Mouse (Mus musculus) neural tube, embryonic 13.5 days (tissue): ENCODE measurements around the gene Suox. TPM values are rescaled to one million over a fixed set of nuclear protein-coding genes. Genes with fewer than 3 reads are reported as not detected.
A peak's percentile ranks its signal among the peaks of the same experiment; 100 is the strongest.

Experiments used
- ATAC-seq: fragments of 200-750 bp; cut with Nextera tagmentation; 2 replicates; pipeline ENCODE4 v1.8.0; 2017; ENCODE audit warnings: low read depth, mild to moderate bottlenecking, moderate TSS enrichment, moderate library complexity
- H3K27ac ChIP-seq: fragments of 300-500 bp; sonication (generic); replicated peaks from 2 replicates; pipeline ENCODE4 v1.5.1; 2015; ENCODE audit warnings: moderate library complexity, mild to moderate bottlenecking, inconsistent platforms
- H3K27me3 ChIP-seq: fragments of 300-500 bp; sonication (generic); 2 replicates; pipeline ENCODE4 v1.6.1; 2015; ENCODE audit warnings: mild to moderate bottlenecking, inconsistent platforms
- H3K36me3 ChIP-seq: fragments of 300-500 bp; sonication (generic); 2 replicates; pipeline ENCODE4 v1.6.1; 2015; ENCODE audit warnings: mild to moderate bottlenecking, inconsistent platforms
- H3K4me1 ChIP-seq: fragments of 300-500 bp; sonication (generic); replicated peaks from 2 replicates; pipeline ENCODE4 v1.6.1; 2015; ENCODE audit warnings: inconsistent platforms
- H3K4me2 ChIP-seq: fragments of 300-500 bp; sonication (generic); 2 replicates; pipeline ENCODE4 v1.6.1; 2015; ENCODE audit warnings: inconsistent platforms, mild to moderate bottlenecking, moderate library complexity
- H3K4me3 ChIP-seq: fragments of 300-500 bp; sonication (generic); 2 replicates; pipeline ENCODE4 v1.5.1; 2015; ENCODE audit warnings: mild to moderate bottlenecking, inconsistent platforms
- H3K9ac ChIP-seq: fragments of 300-500 bp; sonication (generic); 2 replicates; pipeline ENCODE4 v1.6.1; 2015; ENCODE audit warnings: moderate library complexity, mild to moderate bottlenecking, inconsistent platforms
- H3K9me3 ChIP-seq: fragments of 300-500 bp; sonication (generic); 2 replicates; pipeline ENCODE4 v1.6.1; 2016; ENCODE audit warnings: inconsistent platforms
- WGBS: fragments of 180-500 bp; shearing (Covaris S2); methylation state at CpG from one replicate; pipeline ENCODE4 v1.1.7; 2015; 5-methylcytosine and 5-hydroxymethylcytosine counted together
- polyA plus RNA-seq: library from polyadenylated mRNA; unstranded; fragments of >200 nt; fragmentation: Nextera tagmentation; extraction: Ambion mirVana; gene quantifications from 2 replicates; pipeline ENCODE4 v1.2.1, GENCODE M21; 2015

Gene Suox
- polyA plus RNA-seq, 1 experiment from 2014 or later: 17.3 TPM

DNA sequence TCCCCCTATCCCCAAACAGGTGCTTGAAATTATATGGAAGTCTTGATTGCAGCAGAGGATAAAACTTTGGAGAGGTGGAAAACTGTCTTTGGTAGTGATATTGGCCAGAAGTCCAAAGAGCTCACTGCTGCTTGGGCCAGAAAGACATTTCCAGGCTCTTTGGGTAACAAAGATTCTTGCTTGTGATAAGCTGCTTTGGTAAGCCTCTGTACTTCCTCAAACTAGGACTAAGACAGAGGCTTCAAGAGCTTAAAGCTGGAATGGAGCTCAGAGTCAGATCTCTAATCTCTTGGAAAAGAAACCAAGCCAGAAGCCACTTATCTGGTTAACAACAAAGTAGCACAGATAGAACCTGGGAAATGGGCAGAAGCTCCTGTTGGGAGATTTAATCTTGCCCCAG, 11.4 kb downstream of the Suox start:
- Histone ChIP-seq H3K4me2 (no peak overlapping the region), H3K36me3 (no peaks in the 10 kb centered on the region), H3K4me3 (no peak overlapping the region), H3K9me3 (no peaks in the 10 kb centered on the region), H3K9ac (no peak overlapping the region), H3K4me1 (no peaks in the 10 kb centered on the region), H3K27me3 (no peaks in the 10 kb centered on the region), H3K27ac (no peak overlapping the region)
- no peak for ATAC-seq

DNA sequence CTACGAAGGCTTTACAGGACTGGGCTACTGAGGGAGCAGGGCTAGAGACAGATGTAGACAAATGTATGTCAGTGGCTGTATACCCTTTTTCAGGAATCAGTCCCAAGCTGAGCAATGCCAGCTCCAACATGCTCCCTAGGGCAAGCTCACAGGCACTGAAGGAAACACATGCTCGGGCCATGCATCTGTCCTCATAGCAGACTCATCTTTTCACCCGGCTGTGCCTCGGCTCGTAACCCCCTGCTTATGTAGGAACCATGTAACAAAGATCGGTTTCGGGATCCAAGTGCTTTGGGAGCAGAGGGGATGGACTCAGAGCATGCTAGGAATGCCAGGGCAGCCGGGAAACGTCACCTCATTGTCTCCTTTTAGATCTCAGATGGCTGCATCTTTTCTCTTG, 14.4 kb downstream of the Suox start:
- Histone ChIP-seq H3K4me2 (no peak overlapping the region), H3K9me3 (no peaks in the 10 kb centered on the region), H3K4me3 (no peak overlapping the region), H3K27ac (no peak overlapping the region), H3K9ac (no peak overlapping the region), H3K27me3 (no peaks in the 10 kb centered on the region), H3K4me1 (no peaks in the 10 kb centered on the region), H3K36me3 (no peaks in the 10 kb centered on the region)
- WGBS: 51% methylated on average over 9 of the region's 9 CpGs
- no peak for ATAC-seq

DNA sequence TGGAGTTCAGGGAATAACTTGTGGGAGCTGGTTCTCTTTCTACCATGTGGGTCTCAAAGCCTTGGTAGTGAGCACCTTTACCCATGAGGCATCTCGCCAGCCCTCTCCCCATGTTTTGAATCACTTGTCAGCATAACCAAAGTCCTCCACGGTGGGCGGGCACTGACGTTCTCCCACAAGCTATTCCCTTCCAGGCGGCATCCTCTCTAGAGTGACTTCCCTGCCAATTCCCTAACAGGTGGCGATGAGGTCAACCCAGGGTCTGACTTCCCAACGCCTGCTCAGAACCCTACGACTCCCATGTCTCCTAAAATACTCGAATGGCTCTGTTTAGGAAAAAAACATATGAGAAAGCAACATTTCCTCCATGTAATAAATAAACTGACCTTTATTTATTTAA, 16.0 kb downstream of the Suox start:
- 45% methylated on average over 9 of the region's 9 CpGs for WGBS
- Histone ChIP-seq H3K9me3 (no peaks in the 10 kb centered on the region), H3K36me3 (no peaks in the 10 kb centered on the region), H3K27ac (no peak overlapping the region), H3K4me1 (no peaks in the 10 kb centered on the region; the same call in 1 of the 2 replicates), H3K9ac (no peak overlapping the region), H3K4me2 (no peak overlapping the region), H3K27me3 (no peaks in the 10 kb centered on the region), H3K4me3 (no peak overlapping the region)
- no peak for ATAC-seq

DNA sequence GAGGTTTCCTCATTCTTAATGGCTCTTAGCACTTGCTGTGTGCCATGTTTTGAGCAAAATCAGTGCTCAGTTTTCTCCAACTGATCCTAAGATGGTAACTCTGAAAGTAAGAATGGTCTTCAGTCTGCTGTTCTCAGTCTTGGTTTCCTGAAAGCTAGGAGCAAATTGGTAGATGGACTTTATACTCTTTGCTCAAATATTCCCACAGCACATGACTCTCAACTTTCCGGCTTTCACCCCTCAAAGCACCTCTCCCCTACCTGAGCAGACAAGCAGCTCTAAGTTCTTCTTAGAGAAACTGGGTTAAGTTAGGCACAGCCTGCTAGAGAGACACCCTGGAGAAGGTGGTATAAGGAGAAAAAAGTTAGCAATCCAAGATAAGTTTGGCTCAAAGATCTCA, 17.1 kb downstream of the Suox start:
- no peak overlapping the region for H3K27ac ChIP-seq
- H3K4me3 ChIP-seq: no peak overlapping the region
- no peak overlapping the region for H3K9ac ChIP-seq
- no peak overlapping the region for H3K4me2 ChIP-seq
- no peaks in the 10 kb centered on the region for H3K27me3 ChIP-seq
- no peak for ATAC-seq
- no peaks in the 10 kb centered on the region; the same call in 1 of the 2 replicates for H3K4me1 ChIP-seq
- no peaks in the 10 kb centered on the region for H3K36me3 ChIP-seq
- H3K9me3 ChIP-seq: no peaks in the 10 kb centered on the region
- 94% methylated on average over 1 of the region's 1 CpGs for WGBS

DNA sequence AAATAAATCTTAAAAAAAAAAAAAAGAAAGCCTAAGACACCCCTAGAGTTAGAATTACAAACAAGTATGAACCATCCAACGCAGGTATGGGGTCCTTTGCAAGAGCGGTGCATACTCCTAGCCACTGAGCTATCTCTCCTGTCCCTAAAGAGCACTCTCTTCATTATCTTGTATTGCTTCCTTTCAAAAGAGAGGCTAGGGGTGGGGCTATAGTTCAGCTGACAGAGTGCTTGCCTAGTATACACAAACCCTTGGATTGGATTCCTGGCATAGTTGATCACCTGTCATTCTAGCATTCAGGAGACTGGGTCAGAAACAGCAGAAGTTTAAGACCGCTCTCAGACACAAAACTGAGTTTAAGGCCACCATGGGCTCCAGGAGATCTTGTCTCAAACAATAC, 18.6 kb downstream of the Suox start:
- Histone ChIP-seq H3K4me1 (no peaks in the 10 kb centered on the region; the same call in 1 of the 2 replicates), H3K27me3 (no peaks in the 10 kb centered on the region), H3K4me2 (no peak overlapping the region), H3K4me3 (no peak overlapping the region), H3K36me3 (no peaks in the 10 kb centered on the region), H3K9ac (no peak overlapping the region), H3K27ac (no peak overlapping the region), H3K9me3 (no peaks in the 10 kb centered on the region)
- no peak for ATAC-seq
- 87% methylated on average over 3 of the region's 3 CpGs for WGBS

DNA sequence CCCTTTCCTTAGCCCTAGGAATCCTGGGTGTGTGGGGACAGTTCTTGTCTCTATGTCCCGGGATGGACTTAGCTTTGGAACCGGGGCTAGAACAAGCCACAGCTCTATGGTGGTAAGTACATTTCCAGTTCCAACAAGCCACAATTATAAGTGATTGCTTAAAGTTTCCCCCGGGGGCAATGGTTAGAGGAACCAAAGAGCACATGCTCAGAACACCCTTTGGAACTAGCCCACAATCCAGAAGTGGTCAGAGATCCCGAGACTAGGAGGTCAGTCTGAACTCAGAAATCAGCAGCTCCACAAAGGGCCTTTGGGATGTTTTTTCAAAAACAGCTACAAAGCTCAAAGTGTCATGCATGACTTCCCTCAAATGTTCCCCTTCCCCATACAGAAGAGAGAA, 20.0 kb downstream of the Suox start:
- ATAC-seq: no peak
- Histone ChIP-seq H3K4me1 (no peaks in the 10 kb centered on the region; the same call in 1 of the 2 replicates), H3K27me3 (no peaks in the 10 kb centered on the region), H3K4me3 (no peak overlapping the region), H3K27ac (no peak overlapping the region), H3K4me2 (no peak overlapping the region), H3K9me3 (no peaks in the 10 kb centered on the region), H3K36me3 (no peaks in the 10 kb centered on the region), H3K9ac (no peak overlapping the region)
- 73% methylated on average over 4 of the region's 4 CpGs for WGBS

DNA sequence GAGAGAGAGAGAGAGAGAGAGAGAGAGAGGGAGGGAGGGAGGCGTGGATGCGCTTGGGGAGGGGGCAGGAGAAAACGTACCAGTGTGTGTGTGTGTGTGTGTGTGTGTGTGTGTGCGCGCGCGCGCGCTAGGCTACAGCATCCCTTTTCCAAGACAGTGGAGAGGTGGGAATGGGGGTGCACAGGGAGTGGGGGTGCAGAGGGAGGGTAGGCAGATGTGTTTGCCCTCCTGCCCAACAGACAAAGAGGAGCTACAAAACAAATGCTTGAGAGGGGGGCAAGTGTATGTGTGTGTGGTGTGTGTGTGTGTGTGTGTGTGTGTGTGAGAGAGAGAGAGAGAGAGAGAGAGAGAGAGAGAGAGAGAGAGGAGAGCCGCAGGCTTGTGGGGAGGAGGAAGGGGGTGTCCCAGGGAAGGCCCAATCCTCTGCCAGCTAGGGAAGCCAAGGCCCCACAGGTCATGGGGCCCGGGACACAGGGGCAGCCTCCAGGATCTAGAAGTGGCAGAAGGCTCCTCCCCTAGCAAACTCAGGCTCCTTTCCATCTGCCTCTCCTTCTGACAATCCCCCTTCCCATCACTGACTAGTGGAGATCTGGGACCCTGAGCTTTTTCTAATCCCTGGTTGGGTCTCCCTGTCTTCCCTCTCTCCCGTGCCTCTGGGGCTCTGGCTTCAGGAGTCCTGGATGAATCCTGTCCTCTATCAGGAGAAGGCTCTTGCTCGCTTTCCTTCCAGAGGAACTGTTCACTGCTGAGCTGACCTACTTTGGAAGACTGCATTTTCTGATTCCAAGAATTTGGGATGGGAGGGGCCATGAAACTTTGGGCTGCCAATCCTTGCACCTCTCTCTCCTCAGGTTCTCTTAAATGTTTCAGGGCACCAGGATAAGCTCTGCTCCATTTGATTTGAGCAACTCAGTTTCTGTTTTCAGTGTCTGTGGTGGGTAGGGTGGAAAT, 27.5 kb downstream of the Suox start:
- ATAC-seq: peak; percentile 86
- Histone ChIP-seq H3K4me3 (peak overlapping the region; percentile 57), H3K4me1 (peaks cover 46% of the 10 kb centered on the region), H3K4me2 (peak overlapping the region; percentile 74), H3K9me3 (no peaks in the 10 kb centered on the region), H3K36me3 (peaks cover 14% of the 10 kb centered on the region), H3K27ac (peak overlapping the region; percentile 96), H3K9ac (peak overlapping the region; percentile 84), H3K27me3 (no peaks in the 10 kb centered on the region)
- WGBS: 7% methylated on average over 11 of the region's 13 CpGs

DNA sequence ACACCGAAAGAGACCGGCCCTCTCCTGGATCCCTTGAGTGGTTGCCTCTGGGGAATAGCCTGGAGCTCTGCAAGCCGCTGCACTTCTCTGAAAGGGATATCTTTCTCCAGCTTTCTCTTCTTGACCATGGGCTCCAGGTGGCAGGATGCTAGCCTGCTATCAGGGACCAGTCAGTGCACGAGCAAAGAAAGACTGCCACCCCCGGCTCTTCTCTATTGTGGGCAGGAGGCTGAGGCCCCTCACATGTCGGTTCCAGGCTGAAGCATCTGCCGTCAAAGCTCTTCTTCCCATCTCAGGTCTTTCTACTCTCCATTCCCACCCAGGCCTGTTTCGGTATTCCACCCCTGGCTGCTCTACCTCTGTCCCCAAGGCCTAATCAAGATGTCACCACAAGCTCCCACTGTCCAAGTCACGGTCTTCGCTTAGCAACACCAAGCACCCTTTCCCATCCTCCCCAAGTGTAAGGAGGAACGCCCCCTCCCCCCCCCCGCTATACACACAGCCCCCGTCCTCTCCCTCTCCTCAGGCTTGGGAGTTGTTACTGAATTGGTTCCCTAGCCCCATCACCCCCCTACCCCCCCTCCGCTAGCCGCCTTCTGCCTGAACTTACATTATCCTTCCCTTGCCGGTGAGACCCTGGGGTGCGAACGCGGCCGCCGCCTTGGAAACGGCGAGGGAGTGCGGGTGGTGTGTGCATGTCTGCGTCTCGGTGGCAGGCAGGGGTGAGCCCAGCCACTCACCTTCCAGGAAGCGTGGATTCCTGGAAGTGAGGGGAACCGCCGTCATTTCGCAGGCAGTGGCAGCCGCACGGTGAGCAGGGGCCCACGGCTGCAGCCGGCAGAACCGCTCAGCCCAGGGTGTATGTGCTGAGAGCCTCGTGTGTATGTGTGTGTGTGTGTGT, 28.5 kb downstream of the Suox start, which contains the start of gene Ikzf4:
Ikzf4 (minus strand) TSS at position 881 of the 901 bp plus-strand sequence.
- peak; percentile 85 for ATAC-seq
- WGBS: 2% methylated on average over 34 of the region's 36 CpGs
- Histone ChIP-seq H3K27me3 (no peaks in the 10 kb centered on the region), H3K9ac (peak within 1 kb of the TSS; percentile 84), H3K4me3 (peak within 1 kb of the TSS; percentile 57), H3K9me3 (no peaks in the 10 kb centered on the region), H3K4me1 (peaks cover 46% of the 10 kb centered on the region), H3K27ac (peak within 1 kb of the TSS; percentile 96), H3K4me2 (peak within 1 kb of the TSS; percentile 74), H3K36me3 (peaks cover 24% of the 10 kb centered on the region)

DNA sequence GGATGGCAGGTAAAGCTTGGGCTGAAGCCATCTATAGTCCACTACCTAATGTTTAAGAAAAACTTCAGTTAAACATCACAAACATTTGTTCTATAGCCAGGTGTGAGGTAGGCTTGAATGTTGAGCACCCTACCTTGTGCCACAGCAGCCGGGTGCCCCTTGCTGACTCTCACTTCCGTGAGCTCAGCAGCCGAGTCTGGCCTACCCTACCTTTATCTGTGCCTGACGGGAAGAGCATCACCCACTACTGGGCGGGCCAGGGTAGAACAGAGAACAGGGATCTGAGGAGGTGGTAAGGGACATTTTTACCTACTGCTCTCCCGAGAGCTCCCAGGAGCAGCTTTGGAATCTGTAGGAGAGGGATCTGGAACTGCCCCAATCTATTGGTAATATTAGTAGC, 31.1 kb downstream of the Suox start:
- no peaks in the 10 kb centered on the region for H3K27me3 ChIP-seq
- peaks cover 47% of the 10 kb centered on the region for H3K36me3 ChIP-seq
- no peak for ATAC-seq
- H3K9me3 ChIP-seq: no peaks in the 10 kb centered on the region
- no peak overlapping the region for H3K4me3 ChIP-seq
- 0 out of 2 replicates have a peak overlapping the region, but pooled peaks have one; percentile 22 for H3K9ac ChIP-seq
- 89% methylated on average over 6 of the region's 6 CpGs for WGBS
- peak overlapping the region; percentile 74; the same call in 1 of the 2 replicates for H3K4me2 ChIP-seq
- peaks cover 46% of the 10 kb centered on the region for H3K4me1 ChIP-seq
- no peak overlapping the region for H3K27ac ChIP-seq

DNA sequence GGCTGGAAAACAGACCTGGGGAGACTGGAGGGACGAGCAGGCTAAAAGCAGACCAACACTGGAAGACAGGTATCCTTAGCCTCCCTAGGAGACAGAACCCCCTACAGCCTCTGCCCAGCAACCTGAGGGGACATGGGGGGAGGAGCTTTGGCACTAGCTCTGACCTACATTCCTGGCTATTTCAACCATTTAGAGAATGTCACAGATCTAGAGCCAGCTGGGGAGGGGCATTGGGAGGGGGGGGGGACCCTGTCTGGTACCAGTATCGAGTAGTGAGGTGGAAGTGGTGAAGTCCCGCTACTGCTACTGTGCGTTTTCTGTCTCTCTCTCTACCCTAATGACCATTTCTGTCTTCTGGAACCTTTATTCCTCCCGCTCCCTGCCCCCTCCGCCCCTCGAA, 32.0 kb downstream of the Suox start:
- Histone ChIP-seq H3K9ac (no peak overlapping the region), H3K9me3 (no peaks in the 10 kb centered on the region), H3K4me1 (peaks cover 49% of the 10 kb centered on the region), H3K4me3 (no peak overlapping the region), H3K27ac (no peak overlapping the region), H3K27me3 (no peaks in the 10 kb centered on the region), H3K4me2 (no peak overlapping the region), H3K36me3 (peaks cover 51% of the 10 kb centered on the region)
- 81% methylated on average over 7 of the region's 7 CpGs for WGBS
- ATAC-seq: no peak

DNA sequence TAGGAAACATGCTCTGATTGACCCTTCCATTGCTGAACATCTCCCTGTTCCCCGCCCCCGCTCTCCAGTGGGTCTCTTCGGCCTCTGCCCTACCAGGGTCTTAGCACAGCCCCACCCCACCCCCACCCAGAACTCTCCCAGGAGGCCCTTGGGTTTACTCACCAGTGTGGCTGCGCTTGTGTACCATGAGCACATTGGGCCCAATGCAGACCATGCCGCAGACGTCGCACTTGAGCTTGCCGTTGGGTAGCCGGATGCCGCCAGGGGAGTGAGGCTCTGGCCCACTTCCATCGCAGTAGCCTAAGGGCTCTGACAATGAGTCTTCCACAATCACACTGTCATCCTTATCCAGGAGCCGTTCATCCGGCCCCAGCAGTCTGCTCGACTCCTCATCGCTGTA, 33.0 kb downstream of the Suox start:
- H3K4me3 ChIP-seq: no peak overlapping the region
- no peak overlapping the region for H3K9ac ChIP-seq
- peaks cover 61% of the 10 kb centered on the region for H3K36me3 ChIP-seq
- H3K9me3 ChIP-seq: no peaks in the 10 kb centered on the region
- H3K4me1 ChIP-seq: peaks cover 46% of the 10 kb centered on the region
- no peak overlapping the region for H3K4me2 ChIP-seq
- WGBS: 92% methylated on average over 15 of the region's 15 CpGs
- no peaks in the 10 kb centered on the region for H3K27me3 ChIP-seq
- ATAC-seq: no peak
- H3K27ac ChIP-seq: no peak overlapping the region

DNA sequence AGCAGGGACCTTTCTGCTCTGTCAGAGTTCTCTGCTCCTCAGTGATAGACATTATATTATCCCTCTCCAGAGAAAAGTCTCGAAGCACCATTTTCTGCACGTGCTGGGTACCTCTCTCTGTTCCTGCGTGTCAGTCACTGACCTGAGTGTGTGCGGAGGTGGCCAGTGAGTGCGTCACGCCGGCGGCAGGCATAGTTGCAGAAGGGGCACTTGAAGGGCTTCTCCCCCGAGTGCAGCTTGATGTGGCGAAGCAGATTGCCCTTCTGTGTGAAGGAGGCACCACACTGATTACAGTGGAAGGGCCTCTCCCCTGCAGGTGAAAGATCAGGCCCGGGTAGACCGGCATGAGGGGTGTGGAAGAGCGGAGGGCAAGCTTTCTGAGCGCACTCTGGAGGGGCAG, 33.9 kb downstream of the Suox start:
- WGBS: 85% methylated on average over 14 of the region's 14 CpGs
- Histone ChIP-seq H3K27me3 (no peaks in the 10 kb centered on the region), H3K4me2 (no peak overlapping the region), H3K9ac (no peak overlapping the region), H3K4me3 (no peak overlapping the region), H3K4me1 (peaks cover 42% of the 10 kb centered on the region), H3K36me3 (peaks cover 70% of the 10 kb centered on the region), H3K27ac (no peak overlapping the region), H3K9me3 (no peaks in the 10 kb centered on the region)
- ATAC-seq: no peak
